Mouse (Mus musculus) erythroblast, adult 5-6 weeks (primary cell): ENCODE measurements around the gene 2310039H08Rik. TPM values are rescaled to one million over a fixed set of nuclear protein-coding genes. Genes with fewer than 3 reads are reported as not detected.
A peak's percentile ranks its signal among the peaks of the same experiment; 100 is the strongest.

Source experiments
- ATAC-seq: replicated peaks from 2 replicates; pipeline ENCODE4 v1.8.0; 2016; ENCODE audit warnings: moderate number of reproducible peaks, mild to moderate bottlenecking, moderate TSS enrichment, inconsistent platforms; ENCODE audit not compliant: poor library complexity, low FRiP score, severe bottlenecking
- total RNA-seq, 2 experiments: library from RNA; stranded (forward) in 1 of 2; stranded (reverse) in 1 of 2; fragments of 150-400 nt in 1 of 2; fragments of 200-764, 138-1000 nt in 1 of 2; gene quantifications; 2 replicates each; pipeline versions ENCODE4 v1.2.3 to v1.2.4; 2015 to 2017; ENCODE audit warnings: low replicate concordance in 2 of 2

Gene 2310039H08Rik
- total RNA-seq (2015; ENCODE audit: low replicate concordance) (5.6 and 7.5 TPM in 2 replicates), total RNA-seq (2017; ENCODE audit: low replicate concordance) (0.34 TPM in 1 of 2 replicates, not detected in the other)

DNA sequence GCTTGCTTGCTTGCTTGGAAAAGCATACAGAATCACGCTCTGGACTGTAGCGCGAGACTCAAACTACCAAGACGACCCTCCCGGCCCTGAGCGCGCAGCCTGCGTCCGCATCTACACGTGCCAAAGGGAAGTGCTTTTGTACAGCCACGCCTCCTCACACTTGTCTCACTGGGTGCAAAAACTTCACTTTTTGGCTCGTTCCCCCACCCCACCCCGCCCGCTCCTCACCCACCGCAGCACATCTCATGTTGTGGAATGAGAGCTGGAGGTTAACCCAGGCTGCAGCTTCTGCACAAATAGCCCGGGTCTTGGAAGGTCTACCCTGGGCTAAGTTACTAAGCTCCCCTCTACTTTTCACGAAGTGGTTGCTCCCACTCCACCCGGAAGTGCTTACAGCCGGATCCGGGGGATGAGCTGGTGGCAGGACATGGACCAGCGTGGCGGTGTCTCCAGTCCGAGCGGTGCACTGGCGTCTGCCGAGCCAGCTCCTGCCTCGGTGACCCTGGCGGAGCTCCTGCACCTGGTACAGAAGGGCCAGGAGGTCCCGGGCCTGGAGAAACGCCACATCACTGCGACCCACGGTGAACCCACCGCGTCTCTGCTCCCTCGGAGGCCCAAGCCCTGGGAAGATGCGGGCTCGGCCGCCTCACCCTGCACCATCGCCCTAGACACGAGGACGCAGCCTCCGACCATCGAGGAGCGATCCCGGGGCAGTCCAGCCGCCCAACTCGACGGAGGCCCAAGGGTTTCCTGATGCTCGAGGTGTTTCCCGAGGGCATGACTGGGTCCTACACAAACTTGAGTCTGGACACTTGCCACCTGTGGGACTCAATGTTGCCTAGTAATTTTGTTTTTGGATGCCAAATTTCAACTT is at the start of gene 2310039H08Rik:
Gene 2310039H08Rik, plus strand, starts transcription at position 232 of the 874 bp plus-strand sequence.
- peak; percentile 78 for ATAC-seq

DNA sequence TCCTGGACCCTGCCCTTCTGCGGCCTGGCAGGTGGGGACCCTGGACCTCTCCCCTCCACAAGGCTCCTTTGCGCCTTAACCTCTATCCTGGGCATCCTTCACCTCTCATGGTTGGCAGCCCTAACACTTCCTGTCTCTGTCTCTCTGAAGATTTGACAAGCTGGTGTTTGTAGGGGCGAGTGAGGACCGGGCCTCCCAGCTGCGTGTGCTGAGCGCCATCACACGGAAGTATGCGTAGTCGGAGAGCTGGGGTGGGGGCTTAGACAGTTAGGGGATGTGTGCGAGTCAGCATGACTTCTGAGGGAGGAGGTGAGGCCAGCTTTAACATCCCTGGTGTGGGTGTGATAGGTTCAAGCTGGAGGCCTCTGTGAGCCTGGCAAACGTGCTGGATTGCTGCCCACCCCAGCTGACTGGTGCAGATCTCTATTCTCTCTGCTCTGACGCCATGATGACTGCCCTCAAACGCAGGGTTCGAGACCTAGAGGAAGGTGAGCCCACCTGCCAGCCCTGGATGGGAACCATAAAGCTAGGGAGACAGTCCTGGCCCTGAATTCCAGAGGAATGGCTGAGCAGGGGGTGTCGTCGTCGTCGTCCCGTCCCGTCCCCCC is 47.9 kb upstream of the 2310039H08Rik start:
- ATAC-seq, result no peak

DNA sequence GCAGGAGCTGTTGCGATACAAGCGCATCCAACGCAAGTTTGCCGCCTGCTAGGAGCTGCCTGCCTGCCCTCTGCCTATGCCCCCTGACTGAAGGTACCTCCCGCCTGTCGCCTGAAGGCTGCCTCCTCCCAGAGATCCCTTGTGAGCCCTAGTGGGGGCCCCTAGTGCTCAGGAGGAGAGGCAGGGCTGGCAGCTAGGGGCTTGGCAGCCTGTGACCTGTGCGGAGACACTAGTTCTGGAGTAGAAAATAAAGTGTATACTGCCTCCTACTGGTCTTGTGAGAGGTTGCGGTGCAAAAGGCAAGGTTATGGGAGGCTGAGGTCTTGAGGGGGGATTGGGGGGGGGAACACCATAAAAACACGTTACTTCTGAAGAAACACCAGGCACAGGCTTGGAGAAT is 47.2 kb upstream of the 2310039H08Rik start:
- peak; percentile 45 for ATAC-seq

DNA sequence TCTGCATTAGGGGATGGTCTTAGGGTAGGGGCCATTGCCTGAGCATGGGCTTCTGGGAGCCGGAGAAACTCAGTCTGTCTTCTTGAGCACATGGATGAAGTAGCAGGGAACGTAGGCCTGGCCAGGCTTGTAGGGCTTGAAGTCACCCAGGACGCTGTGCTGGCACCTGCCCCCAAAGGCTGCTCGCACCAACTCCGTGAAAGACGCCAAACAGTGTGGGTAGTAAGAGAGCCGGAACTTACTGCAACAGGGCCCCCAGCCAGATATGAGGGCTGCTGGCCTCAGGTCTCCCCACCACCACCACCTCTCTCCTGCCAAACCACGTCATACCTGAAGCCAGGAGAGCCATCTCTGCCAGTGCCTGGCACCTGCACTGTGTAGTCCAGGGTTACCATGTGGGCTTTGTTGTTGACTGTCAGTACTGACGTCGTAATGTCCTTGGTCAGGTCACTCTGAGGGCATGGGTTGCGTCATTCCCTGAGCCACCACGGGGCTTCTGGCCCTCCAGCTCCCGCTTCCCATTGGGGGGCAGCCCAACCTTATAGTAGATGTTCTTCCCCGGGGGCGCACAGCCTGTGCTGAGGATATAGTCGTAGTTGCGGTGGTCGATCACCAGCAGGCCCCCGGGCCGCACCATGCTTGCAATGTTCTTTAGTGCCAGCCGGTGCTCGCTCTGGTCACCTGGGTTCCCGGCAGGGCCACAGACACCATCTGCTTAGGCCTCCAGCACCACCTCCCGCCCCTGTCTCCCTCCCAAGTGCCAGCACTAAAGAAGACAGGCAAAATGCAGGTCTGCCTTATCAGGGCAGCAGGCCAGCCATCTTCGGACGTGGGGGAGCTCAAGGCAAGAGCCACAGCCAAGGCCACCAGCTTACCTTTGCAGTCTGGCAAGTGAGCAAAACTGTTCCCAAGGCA is 46.4 kb upstream of the 2310039H08Rik start:
- ATAC-seq, result peak; percentile 10; the same call in 1 of the 2 replicates

DNA sequence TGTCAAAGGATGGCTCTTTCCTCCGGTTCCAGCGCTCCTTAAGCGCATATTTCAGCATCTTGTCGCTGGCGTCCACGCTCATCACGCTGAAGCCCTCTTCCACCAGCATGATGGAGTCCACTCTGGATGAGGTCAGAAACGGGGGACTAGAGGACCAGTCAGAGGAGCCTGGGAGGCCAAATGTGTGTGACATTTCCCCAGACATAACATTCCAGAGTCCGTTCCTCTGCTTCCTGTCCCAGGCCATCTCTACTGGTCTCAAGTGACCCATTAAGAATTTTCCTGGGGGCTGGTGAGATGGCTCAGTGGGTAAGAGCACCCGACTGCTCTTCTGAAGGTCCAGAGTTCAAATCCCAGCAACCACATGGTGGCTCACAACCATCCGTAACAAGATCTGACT is 45.2 kb upstream of the 2310039H08Rik start:
- ATAC-seq, result no peak

DNA sequence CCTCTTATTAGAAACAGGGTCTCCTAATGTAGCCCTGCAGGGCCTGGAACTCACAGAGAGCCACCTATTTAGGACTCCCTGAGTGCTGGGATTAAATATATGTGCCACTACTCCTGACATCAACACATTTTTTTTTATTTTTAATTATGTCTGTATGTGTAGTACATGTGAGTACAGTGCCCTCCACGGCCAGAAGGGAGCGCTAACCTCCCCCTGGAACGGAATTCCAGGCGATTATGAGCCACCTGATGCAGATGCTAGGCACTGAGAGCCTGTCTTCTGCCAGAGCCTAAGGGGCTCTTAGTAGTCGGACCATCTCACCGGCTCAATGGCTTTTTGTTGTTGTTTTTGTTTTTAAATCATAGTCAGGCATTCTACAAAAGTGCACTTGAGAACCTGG is 44.4 kb upstream of the 2310039H08Rik start:
- ATAC-seq, result no peak

DNA sequence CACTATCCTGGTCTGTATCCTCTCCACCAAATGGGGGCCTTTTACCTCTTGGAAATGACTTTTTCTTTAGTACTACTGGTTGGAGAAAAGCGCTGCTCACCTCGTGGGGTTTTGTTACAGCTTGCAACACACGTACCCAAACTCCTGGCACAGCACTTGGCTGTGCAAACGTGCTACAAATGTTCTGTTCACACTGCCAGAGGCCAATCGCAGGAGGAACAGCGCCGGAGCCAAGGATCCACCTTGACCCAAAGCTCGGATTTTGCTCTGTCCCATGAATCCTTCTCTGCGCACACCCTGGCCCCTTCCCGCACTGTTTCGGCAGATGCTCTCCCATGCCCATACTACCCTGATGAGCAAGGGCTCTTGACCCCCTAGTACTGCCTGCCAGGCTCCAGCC is 43.9 kb upstream of the 2310039H08Rik start:
- ATAC-seq, result no peak

DNA sequence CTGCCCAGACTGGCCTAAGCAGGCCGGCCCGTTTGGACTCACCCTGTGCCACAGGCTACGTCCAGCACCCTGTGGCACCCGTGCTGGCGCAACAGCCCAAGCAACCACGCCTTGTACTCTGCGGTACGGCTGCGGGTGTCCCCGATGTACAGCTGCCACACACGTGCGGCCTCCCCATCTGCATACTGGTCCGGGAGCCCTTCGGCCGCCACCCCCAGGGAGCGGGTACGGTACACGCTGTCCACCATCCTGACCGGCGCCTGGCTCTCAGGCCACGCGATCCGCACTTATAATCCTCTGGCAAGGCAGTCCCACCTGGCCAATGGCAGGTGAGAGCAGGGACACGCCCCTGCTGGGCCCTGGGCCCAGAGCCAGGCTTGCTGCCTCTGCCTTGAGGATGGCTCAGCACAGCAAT is 43.5 kb upstream of the 2310039H08Rik start, which contains the start of gene Gnmt:
Gene Gnmt, minus strand, starts transcription at position 265 of the 415 bp plus-strand sequence.
- ATAC-seq, result no peak

DNA sequence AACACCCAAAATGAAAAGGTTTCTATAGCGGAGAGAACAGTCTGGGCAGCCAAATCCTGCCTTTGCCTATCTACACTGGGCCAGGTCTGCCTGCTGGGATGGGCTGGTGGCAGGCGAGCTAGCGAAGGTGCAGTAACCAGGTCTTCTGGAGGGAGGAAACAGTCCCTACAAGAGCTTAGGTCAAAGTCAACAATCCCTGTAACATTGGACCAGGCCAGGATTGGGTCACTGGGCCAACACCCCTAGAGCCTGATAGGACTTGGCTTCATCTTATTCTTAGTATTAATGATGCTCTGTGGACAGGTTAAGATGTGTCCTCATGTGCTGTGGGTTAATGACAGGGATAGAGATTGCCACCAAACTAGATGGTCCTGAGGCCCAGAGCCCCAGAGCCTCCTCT is 38.4 kb upstream of the 2310039H08Rik start:
- no peak for ATAC-seq

DNA sequence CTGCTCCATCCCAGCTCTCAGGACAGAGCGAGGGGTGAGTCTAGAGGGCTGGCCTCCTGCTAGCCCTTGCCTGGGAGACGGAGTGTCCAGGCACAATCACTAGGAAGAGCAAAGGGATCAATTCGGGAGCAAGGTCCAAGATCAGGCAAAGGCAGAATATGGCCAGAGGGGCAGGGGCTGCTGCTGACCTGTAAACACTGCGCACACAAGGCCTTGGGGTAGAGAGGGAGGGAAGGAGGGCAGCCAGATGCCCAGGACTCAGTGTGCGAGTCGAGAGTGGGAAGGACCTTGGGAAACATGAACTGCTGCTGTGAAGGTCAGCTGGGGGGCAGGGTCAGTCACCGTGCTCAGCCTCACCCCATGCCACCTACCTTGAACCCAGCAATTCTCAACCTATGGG is 37.1 kb upstream of the 2310039H08Rik start:
- ATAC-seq, result no peak

DNA sequence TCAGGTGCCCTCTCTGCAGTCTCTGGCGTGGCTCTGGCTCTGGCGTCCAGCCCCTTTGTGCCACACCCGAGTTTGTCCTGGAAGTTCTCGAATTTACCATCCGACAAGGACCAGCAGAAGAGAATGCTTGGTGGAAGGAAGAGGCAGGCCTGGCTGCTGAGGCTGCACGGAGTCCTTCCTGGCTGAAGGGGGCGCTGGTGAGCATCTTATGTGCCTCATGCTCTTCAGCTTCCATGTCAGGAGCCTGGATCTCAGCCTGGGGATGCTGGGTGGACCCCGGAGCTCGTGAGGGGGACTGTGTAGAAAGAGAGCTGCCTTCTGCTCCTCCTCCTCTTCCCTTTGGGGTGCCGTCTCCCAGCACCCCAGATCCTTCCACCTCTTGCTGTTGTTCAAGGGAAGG is 36.3 kb upstream of the 2310039H08Rik start:
- peak; percentile 74 for ATAC-seq

DNA sequence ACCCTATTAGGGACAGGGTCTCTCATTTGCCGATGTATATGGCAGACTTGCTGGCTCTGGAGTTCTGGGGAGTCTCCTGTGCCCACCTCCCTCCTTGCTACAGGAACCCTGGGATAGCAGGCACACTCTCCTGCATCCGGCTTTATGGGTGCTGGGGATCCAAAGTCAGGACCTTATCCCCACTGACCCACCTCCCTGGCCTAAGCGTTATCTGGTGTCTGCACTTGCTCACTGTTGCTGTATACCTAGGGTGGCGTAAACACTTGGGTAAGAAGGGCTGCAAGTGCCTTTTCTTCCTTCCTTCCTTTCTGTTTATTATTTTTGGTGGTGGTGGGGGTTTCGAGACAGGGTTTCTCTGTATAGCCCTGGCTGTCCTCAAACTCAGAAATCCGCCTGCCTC is 31.1 kb upstream of the 2310039H08Rik start:
- no peak for ATAC-seq

DNA sequence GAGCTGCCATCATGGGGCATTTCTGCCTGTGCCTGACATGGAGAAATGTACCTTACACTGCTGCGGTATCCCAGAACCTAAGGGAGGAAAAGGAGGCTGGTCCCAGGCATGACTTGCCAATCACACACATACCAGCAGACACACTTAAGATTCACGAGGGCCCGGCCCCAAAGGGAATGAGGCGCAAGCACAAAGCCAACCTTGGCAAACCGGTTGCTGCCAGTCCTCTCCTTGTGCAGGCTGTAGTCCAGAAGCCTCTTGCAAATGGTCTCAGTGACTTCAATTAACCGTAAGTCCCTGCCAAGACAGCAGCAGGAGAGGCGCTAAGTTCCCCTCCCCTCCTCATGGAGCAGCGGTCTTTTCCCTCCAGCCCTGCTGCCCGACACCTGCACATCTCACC is 29.4 kb upstream of the 2310039H08Rik start:
- no peak for ATAC-seq

DNA sequence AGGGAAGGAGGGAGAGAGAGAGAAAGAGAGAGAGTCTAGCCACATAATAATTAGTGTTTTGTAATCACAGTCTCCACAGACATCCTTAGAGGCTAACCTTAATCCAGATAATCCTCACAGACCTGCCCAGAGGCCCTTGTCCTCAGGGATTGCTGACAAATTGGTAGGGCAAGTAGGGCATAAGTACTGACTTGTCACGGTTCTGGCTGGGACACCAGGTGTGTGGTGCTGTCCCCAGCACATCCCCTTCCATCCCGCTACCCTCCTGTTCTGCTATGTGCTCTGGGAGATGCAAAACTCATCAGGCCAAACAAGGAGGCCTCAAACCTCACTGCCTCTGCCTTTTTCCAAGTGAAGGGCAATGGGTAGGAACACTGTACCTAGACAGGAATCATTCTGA is 26.9 kb upstream of the 2310039H08Rik start:
- ATAC-seq, result no peak

DNA sequence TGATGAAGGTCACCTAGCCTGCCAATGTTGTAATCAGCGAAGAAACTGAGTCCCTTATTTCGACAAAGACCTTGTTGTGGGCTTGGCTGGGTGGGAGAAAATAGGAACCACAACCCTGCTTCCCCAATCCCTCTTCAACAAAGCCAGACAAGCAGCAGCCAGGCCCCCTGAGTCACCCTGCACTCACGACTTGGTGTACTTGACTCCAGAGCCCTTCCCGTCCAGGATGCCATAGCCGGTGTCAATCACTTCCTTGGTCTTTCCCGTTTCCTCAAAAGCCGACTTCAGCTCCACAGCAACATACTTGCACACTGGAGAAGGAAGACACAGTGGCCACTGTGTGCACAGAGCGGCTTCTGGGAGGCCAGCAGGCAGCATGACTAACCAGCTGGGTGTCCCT is 25.2 kb upstream of the 2310039H08Rik start:
- no peak for ATAC-seq

DNA sequence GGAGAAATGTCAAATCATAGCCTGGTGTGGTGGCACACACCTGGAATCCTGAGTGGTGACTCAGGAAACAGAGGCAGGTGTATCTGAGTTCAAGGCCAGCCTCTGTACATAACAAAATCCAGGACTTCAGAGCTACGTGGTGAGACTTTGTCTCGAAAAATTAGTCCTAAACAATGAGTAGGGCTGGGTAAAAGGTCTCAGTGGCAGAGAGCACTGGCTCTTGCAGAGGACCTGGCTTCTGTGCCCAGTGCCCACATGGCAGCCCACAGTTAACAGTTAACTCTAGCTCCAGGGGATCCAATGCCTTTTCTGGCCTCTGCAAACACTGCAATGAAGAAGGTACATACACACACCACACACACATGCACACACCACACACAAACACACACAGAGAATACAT is 24.6 kb upstream of the 2310039H08Rik start:
- ATAC-seq, result no peak

DNA sequence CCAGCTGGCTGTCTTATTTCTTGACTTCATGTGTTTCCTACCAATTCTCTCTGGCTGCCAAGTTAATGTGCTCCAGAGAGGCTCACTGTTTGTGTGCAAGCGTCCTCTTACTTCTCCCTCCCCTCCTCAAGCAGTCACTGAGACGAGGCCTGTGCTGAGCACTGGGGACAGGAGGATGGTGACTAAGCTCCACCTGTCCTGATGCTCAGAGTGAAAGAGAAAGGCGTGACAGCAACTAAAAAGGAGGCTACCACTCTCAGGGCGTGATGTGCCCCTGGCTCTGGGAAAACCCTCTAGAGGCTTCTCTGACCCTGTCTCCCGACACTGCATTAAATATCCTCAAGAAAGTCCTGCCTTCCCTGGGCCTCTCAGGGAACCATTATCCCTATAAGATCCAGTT is 23.2 kb upstream of the 2310039H08Rik start:
- ATAC-seq, result no peak

DNA sequence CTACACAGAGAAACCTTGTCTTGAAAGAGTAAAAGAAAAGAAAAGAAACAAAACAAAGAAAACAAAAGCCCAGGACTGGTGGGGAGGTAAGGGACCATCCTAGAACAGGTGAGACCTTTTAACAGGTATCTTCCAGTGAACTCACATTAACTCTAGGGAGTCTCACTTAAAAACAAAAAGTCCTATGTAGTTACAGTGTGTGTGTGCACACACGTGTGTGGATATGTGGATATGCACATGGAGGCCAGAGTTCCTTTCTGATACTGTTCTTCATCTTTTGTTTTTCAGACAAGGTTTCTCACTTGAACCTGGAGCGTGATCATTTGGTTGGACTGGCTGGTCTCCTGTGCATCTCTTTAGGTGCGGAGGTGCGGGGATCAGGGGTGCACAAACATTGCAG is 21.9 kb upstream of the 2310039H08Rik start:
- no peak for ATAC-seq

DNA sequence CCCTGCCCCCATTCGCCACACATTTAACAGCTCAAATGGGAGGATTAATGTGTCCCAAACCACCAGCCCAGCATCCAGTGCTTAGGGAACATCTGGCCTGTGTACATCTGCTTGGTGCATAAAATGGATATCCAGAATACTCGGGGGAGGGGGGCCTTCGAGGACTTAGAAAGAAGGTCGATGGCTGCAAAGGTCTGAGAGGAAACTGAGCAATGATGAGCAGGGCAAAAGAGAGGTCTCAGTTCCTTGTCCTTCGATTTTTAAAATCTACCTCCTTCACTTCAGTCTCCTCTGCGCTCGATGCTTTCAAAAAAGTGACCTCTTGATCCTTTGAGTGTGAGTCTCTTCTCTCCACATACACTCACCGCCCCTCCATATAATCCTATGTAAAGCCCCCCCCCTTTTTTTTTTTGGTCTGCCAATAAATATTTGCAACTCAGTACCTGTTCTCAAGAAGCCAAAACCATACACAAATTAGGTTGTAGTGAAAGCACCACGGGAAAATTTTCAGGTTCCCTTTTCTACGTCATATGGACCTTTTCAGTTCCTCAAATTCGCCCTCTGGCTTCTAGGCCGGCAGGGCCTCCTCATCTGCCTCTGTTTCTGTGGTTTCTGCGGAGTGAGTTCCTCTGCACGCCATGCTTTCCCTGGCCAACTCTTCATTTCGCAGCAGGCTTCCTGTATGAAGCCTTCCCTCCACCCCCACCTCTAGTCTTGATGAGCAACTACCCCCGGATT is 21.2 kb upstream of the 2310039H08Rik start:
- no peak for ATAC-seq
